Mouse (Mus musculus): ENCODE measurements around the gene Gm21961.
"Not testable (repeated sequence)": the region's sequence is repeated elsewhere in the genome, so short reads cannot be mapped to it uniquely, and the experiment has no call there.

Gm21961 gene

GRCm38 (mm10) chr15:65014804-65015203, at the start of gene Gm21961:
Gene Gm21961 (minus strand): TSS chr15:65014904.
- no peak for DNase-seq

GRCm38 (mm10) chr15:65041999-65042398, 27.3 kb upstream of the Gm21961 start:
- no peak for DNase-seq

- not testable (repeated sequence) for DNase-seq
Observed at GRCm38 (mm10) chr15:65039216-65039615, 24.5 kb upstream of the Gm21961 start.

- no peak for DNase-seq
Observed at GRCm38 (mm10) chr15:65017971-65018370, 3.3 kb upstream of the Gm21961 start.

- peak; percentile 19 for DNase-seq
Observed at GRCm38 (mm10) chr15:65006177-65006576, 8.5 kb downstream of the Gm21961 start.

- DNase-seq, result no peak
Observed at GRCm38 (mm10) chr15:64994498-64994897, 20.2 kb downstream of the Gm21961 start.

- DNase-seq, result no peak
Observed at GRCm38 (mm10) chr15:64979976-64980375, 34.7 kb downstream of the Gm21961 start.

GRCm38 (mm10) chr15:64976044-64976805, 38.5 kb downstream of the Gm21961 start:
- peak; percentile 45 for DNase-seq

Measured in layer of hippocampus, adult 9-11 months (tissue).